Mouse (Mus musculus): ENCODE data around the gene Olfr684. TPM values are rescaled to one million over a fixed set of nuclear protein-coding genes. Genes with fewer than 3 reads are reported as not detected.

Gene Olfr684
- not detected for polyA plus RNA-seq (2017; shearing (Covaris generic))

GRCm38 (mm10) chr7:105163553-105163952 lies at the start of gene Olfr684:
Gene Olfr684 (minus strand): TSS chr7:105163653.

DNA sequence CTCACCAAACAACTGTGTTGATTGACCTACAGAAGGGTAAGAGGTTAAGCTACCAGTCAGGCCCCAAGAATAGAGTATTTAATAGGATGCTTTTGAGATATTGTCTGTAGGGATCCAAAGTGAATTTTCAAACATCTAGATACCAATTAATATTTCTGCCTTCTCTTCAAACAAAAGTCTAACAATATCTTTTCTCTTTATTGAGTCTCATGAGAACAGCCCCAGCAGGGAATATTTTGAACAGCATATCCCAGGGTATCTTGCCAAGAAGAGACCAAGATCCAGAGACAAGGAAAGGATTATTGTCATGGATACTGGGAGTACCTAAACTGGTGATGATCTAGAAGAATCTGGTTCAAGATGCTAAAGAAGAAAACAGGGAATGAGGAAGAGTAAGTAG lies 43.9 kb upstream of the Olfr684 start, which contains the start of gene Olfr686:
Gene Olfr686 (minus strand): TSS at position 101 of the 400 bp plus-strand sequence.

GRCm38 (mm10) chr7:105185912-105186311 lies 22.5 kb upstream of the Olfr684 start, which contains the start of gene Olfr685:
Gene Olfr685 (minus strand): TSS chr7:105186012.

GRCm38 (mm10) chr7:105146912-105147311 lies 16.5 kb downstream of the Olfr684 start, which contains the start of gene Olfr683:
Gene Olfr683 (minus strand): TSS chr7:105147012.

DNA sequence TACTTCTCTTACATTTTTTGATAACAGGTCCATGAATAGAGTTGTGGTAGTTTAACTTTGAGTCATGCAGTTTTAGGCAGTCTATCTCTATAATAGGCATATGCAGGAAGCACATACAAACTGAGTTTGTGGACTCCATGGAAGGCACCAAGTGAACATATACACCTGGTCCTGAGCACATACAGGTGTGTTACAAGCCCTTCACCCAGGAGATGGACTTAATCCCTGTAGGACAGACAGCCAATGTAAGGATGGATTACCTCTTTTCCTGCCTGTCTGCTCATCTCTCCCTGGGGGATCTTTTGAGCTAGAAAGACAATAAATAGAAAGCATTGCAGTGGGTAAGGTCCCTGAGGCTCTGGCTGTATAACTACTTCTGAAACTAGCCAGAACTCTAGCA lies 46.9 kb downstream of the Olfr684 start, which contains the start of gene Olfr681:
Gene Olfr681 (plus strand): TSS at position 301 of the 400 bp plus-strand sequence.

Other genes starting within 250 kb of the Olfr684 start
- gene Olfr667, start 242.2 kb downstream of the Olfr684 start, polyA plus RNA-seq (2017; shearing (Covaris generic)), result not detected
- gene Olfr668, start 235.6 kb downstream of the Olfr684 start, polyA plus RNA-seq (2017; shearing (Covaris generic)), result not detected
- gene Olfr669, start 229.4 kb downstream of the Olfr684 start, polyA plus RNA-seq (2017; shearing (Covaris generic)), result not detected
- not detected for gene Olfr670, start 201.0 kb downstream of the Olfr684 start, polyA plus RNA-seq (2017; shearing (Covaris generic))
- not detected for gene Olfr671, start 184.5 kb downstream of the Olfr684 start, polyA plus RNA-seq (2017; shearing (Covaris generic))
- gene Olfr672, start 161.6 kb downstream of the Olfr684 start, polyA plus RNA-seq (2017; shearing (Covaris generic)), result not detected
- gene Olfr675, start 135.2 kb downstream of the Olfr684 start, polyA plus RNA-seq (2017; shearing (Covaris generic)), result not detected
- gene Olfr676, start 131.0 kb downstream of the Olfr684 start, polyA plus RNA-seq (2017; shearing (Covaris generic)), result not detected
- not detected for gene Olfr677, start 112.3 kb downstream of the Olfr684 start, polyA plus RNA-seq (2017; shearing (Covaris generic))
- not detected for gene Olfr678, start 99.2 kb downstream of the Olfr684 start, polyA plus RNA-seq (2017; shearing (Covaris generic))
- gene Olfr679, start 82.4 kb downstream of the Olfr684 start, polyA plus RNA-seq (2017; shearing (Covaris generic)), result not detected
- not detected for gene Olfr680-ps1, start 70.8 kb downstream of the Olfr684 start, polyA plus RNA-seq (2017; shearing (Covaris generic))
- not detected for gene Olfr681, start 46.8 kb downstream of the Olfr684 start, polyA plus RNA-seq (2017; shearing (Covaris generic))
- gene Olfr683, start 16.6 kb downstream of the Olfr684 start, polyA plus RNA-seq (2017; shearing (Covaris generic)), result not detected
- not detected for gene Olfr685, start 22.4 kb upstream of the Olfr684 start, polyA plus RNA-seq (2017; shearing (Covaris generic))
- gene Olfr686, start 43.8 kb upstream of the Olfr684 start, polyA plus RNA-seq (2017; shearing (Covaris generic)), result not detected
- gene Olfr688, start 124.4 kb upstream of the Olfr684 start, polyA plus RNA-seq (2017; shearing (Covaris generic)), result not detected
- gene Olfr689, start 147.5 kb upstream of the Olfr684 start, polyA plus RNA-seq (2017; shearing (Covaris generic)), result not detected
- gene Olfr690, start 170.5 kb upstream of the Olfr684 start, polyA plus RNA-seq (2017; shearing (Covaris generic)), result not detected
- gene Olfr691, start 178.6 kb upstream of the Olfr684 start, polyA plus RNA-seq (2017; shearing (Covaris generic)), result not detected
- gene Olfr692, start 204.6 kb upstream of the Olfr684 start, polyA plus RNA-seq (2017; shearing (Covaris generic)), result not detected
- gene Gm5901, start 211.4 kb upstream of the Olfr684 start, polyA plus RNA-seq (2017; shearing (Covaris generic)), result not detected
- gene Fam160a2, start 236.4 kb upstream of the Olfr684 start, polyA plus RNA-seq (2017; shearing (Covaris generic)), result 32.5 TPM
- gene Cnga4, start 240.9 kb upstream of the Olfr684 start, polyA plus RNA-seq (2017; shearing (Covaris generic)), result not detected

Data from activated CD4-positive, CD25-positive, alpha-beta regulatory T cell, adult 9 weeks (primary cell).